Mouse (Mus musculus): ENCODE data around the gene Wdr13. TPM values are rescaled to one million over a fixed set of nuclear protein-coding genes. Genes with fewer than 3 reads are reported as not detected.

Gene Wdr13
- polyA plus RNA-seq, 1 experiment from 2014 or later: 63.7 TPM

DNA sequence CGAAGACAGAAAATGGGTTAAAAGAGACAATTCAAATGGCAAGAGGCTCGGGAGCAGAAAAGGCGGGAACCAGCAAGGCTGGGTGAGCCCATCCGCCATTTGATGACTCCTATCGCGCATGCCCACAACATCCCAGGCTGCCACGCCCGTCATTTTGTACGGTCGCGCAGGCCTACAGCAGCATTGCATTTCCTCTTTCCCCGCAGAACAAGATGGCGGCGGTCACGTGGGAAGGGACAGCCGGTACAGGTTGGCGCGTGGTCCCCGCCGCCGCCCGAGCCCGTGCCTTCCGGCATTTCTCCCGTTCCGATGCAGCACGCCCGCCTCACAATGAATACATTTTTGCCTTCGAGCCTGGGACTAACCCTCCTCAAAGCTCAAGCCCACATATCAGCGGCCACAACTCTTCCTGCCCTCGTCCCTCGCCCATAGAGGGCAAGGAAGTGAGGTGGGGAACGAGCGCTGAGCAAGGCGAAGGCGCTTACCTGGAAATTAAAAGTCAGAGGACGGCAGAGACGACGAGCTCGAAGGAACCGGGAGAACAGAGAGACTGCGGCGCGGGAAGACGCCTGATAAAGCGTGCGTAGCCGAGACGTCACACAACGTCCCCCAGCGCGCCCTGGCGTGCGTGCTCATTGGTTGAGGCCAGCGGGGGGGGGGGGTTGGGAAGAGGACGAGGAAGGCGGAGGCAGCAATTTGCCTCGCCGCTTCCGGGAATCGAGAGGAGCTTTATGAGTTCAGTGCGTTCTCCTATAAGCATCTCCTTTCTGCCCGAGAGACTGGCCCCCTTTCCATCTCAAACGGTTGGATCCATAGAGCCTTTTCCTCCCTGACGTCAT, 12.7 kb upstream of the Wdr13 start, which contains the start of gene Rbm3:
TSS of gene Rbm3 (minus strand) at position 728 of the 839 bp plus-strand sequence.
- peaks cover 11% of the 10 kb centered on the region; the same call in 1 of the 2 replicates for H3K36me3 ChIP-seq (ENCODE audit: control insufficient read depth, insufficient read depth, low read length)
- H3K27ac ChIP-seq (ENCODE audit: low read depth, low read length): peak within 1 kb of the TSS; percentile 97
- peak within 1 kb of the TSS; percentile 78 for H3K9ac ChIP-seq (replicated peaks; ENCODE audit: low read depth, low read length)
- H3K4me2 ChIP-seq (ENCODE audit: low read depth, low read length): peak within 1 kb of the TSS; percentile 50
- H3K9me3 ChIP-seq (ENCODE audit: control insufficient read depth, low read length): no peaks in the 10 kb centered on the region
- ATAC-seq (ENCODE audit: low read depth): peak; percentile 95
- H3K27me3 ChIP-seq (ENCODE audit: control insufficient read depth, insufficient read depth, low read length): no peaks in the 10 kb centered on the region
- H3K4me3 ChIP-seq (ENCODE audit: low read depth, low read length): peak within 1 kb of the TSS; percentile 56
- 0 out of 2 replicates have a peak, but pooled peaks cover 5% of the 10 kb centered on the region for H3K4me1 ChIP-seq (ENCODE audit: control insufficient read depth, insufficient read depth, low read length)
- WGBS: 13% methylated on average over 56 of the region's 65 CpGs

DNA sequence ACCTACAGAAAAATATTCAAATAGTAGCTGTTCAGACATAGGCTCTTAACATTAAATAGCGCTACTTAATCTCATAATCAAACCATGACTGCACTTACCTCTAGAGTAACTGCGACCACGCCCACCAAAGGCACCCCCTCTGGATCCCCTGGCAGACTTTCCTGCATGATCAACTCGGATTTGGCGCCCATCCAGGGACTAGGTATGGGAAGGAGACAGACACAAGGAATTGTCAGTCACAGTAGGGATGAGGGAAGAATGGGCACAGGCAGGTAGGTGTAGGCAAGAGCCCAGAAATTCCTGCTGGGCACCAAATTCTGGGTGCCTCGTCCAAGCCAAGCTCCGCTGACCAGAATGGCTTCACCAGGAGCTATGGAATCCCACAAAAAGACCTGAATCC, 11.1 kb upstream of the Wdr13 start:
- Histone ChIP-seq H3K36me3 (ENCODE audit: control insufficient read depth, insufficient read depth, low read length) (peaks cover 11% of the 10 kb centered on the region; the same call in 1 of the 2 replicates), H3K27me3 (ENCODE audit: control insufficient read depth, insufficient read depth, low read length) (no peaks in the 10 kb centered on the region), H3K9me3 (ENCODE audit: control insufficient read depth, low read length) (no peaks in the 10 kb centered on the region), H3K4me3 (ENCODE audit: low read depth, low read length) (peak overlapping the region; percentile 56), H3K9ac (replicated peaks; ENCODE audit: low read depth, low read length) (0 out of 2 replicates have a peak overlapping the region, but pooled peaks have one; percentile 37), H3K4me1 (ENCODE audit: control insufficient read depth, insufficient read depth, low read length) (0 out of 2 replicates have a peak, but pooled peaks cover 5% of the 10 kb centered on the region), H3K4me2 (ENCODE audit: low read depth, low read length) (peak overlapping the region; percentile 50; the same call in 1 of the 2 replicates), H3K27ac (ENCODE audit: low read depth, low read length) (no peak overlapping the region)
- ATAC-seq (ENCODE audit: low read depth): no peak
- WGBS: 70% methylated on average over 7 of the region's 7 CpGs

- 0 out of 2 replicates have a peak, but pooled peaks cover 5% of the 10 kb centered on the region for H3K4me1 ChIP-seq (ENCODE audit: control insufficient read depth, insufficient read depth, low read length)
- no peaks in the 10 kb centered on the region for H3K27me3 ChIP-seq (ENCODE audit: control insufficient read depth, insufficient read depth, low read length)
- H3K4me3 ChIP-seq (ENCODE audit: low read depth, low read length): no peak overlapping the region
- no peak for ATAC-seq (ENCODE audit: low read depth)
- H3K36me3 ChIP-seq (ENCODE audit: control insufficient read depth, insufficient read depth, low read length): peaks cover 11% of the 10 kb centered on the region; the same call in 1 of the 2 replicates
- H3K27ac ChIP-seq (ENCODE audit: low read depth, low read length): no peak overlapping the region
- no peaks in the 10 kb centered on the region for H3K9me3 ChIP-seq (ENCODE audit: control insufficient read depth, low read length)
- no peak overlapping the region for H3K4me2 ChIP-seq (ENCODE audit: low read depth, low read length)
- 88% methylated on average over 7 of the region's 7 CpGs for WGBS
- no peak overlapping the region for H3K9ac ChIP-seq (replicated peaks; ENCODE audit: low read depth, low read length)
Measured at GRCm38 (mm10) chrX:8142948-8143347, 10.3 kb upstream of the Wdr13 start.

DNA sequence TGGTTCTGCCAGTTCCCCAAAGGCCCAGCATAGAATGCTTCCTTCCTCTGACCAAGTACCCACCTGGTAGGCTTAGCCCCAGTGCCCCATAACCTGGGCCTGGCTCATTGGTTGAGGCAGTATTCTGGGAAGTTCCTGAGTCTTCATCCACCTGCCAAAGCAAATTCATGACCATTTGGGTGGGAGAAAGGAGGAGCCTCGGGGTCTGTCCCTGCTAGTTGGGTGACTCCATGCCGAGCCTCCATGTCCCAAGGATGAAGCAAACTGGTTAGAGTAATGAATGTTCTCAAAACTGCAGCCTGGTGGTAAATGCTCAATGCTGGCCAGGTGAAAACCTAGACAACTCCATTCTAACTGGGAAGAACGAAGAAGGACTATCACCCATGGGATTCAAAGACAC, 8.4 kb upstream of the Wdr13 start:
- Histone ChIP-seq H3K4me1 (ENCODE audit: control insufficient read depth, insufficient read depth, low read length) (0 out of 2 replicates have a peak, but pooled peaks cover 5% of the 10 kb centered on the region), H3K36me3 (ENCODE audit: control insufficient read depth, insufficient read depth, low read length) (peaks cover 11% of the 10 kb centered on the region; the same call in 1 of the 2 replicates), H3K9ac (replicated peaks; ENCODE audit: low read depth, low read length) (no peak overlapping the region), H3K9me3 (ENCODE audit: control insufficient read depth, low read length) (no peaks in the 10 kb centered on the region), H3K4me2 (ENCODE audit: low read depth, low read length) (no peak overlapping the region), H3K27ac (ENCODE audit: low read depth, low read length) (no peak overlapping the region), H3K27me3 (ENCODE audit: control insufficient read depth, insufficient read depth, low read length) (no peaks in the 10 kb centered on the region), H3K4me3 (ENCODE audit: low read depth, low read length) (no peak overlapping the region)
- 82% methylated on average over 3 of the region's 3 CpGs for WGBS
- ATAC-seq (ENCODE audit: low read depth): no peak

GRCm38 (mm10) chrX:8140446-8140845, 7.8 kb upstream of the Wdr13 start:
- ATAC-seq (ENCODE audit: low read depth): no peak
- Histone ChIP-seq H3K27ac (ENCODE audit: low read depth, low read length) (no peak overlapping the region), H3K27me3 (ENCODE audit: control insufficient read depth, insufficient read depth, low read length) (no peaks in the 10 kb centered on the region), H3K4me2 (ENCODE audit: low read depth, low read length) (no peak overlapping the region), H3K9ac (replicated peaks; ENCODE audit: low read depth, low read length) (no peak overlapping the region), H3K4me3 (ENCODE audit: low read depth, low read length) (no peak overlapping the region), H3K36me3 (ENCODE audit: control insufficient read depth, insufficient read depth, low read length) (peaks cover 11% of the 10 kb centered on the region; the same call in 1 of the 2 replicates), H3K9me3 (ENCODE audit: control insufficient read depth, low read length) (no peaks in the 10 kb centered on the region), H3K4me1 (ENCODE audit: control insufficient read depth, insufficient read depth, low read length) (0 out of 2 replicates have a peak, but pooled peaks cover 5% of the 10 kb centered on the region)
- WGBS: 91% methylated on average over 2 of the region's 2 CpGs

DNA sequence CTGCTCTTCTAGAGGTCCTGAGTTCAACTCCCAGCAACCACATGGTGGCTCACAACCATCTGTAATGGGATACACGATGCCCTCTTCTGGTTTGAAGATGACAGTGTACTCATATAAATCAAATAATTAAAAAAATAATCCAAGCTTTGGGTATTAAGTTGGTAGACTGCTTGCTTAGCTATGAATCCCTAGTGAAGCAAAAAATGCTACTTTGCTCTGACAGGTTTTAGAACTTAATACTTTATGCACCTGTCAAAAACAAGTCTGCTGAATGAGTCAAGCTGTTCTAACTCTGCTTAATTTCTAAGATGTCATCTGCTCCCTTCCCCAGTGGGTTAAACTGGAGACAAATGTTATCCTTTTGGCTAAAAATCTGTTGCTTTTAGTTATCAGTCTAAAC, 6.8 kb upstream of the Wdr13 start:
- Histone ChIP-seq H3K4me2 (ENCODE audit: low read depth, low read length) (no peak overlapping the region), H3K4me1 (ENCODE audit: control insufficient read depth, insufficient read depth, low read length) (0 out of 2 replicates have a peak, but pooled peaks cover 5% of the 10 kb centered on the region), H3K9ac (replicated peaks; ENCODE audit: low read depth, low read length) (no peak overlapping the region), H3K27me3 (ENCODE audit: control insufficient read depth, insufficient read depth, low read length) (no peaks in the 10 kb centered on the region), H3K4me3 (ENCODE audit: low read depth, low read length) (no peak overlapping the region), H3K27ac (ENCODE audit: low read depth, low read length) (no peak overlapping the region), H3K36me3 (ENCODE audit: control insufficient read depth, insufficient read depth, low read length) (peaks cover 11% of the 10 kb centered on the region; the same call in 1 of the 2 replicates), H3K9me3 (ENCODE audit: control insufficient read depth, low read length) (no peaks in the 10 kb centered on the region)
- no peak for ATAC-seq (ENCODE audit: low read depth)
- 13% methylated on average over 1 of the region's 1 CpGs for WGBS

GRCm38 (mm10) chrX:8135886-8136285, 3.2 kb upstream of the Wdr13 start:
- Histone ChIP-seq H3K4me2 (ENCODE audit: low read depth, low read length) (no peak overlapping the region), H3K36me3 (ENCODE audit: control insufficient read depth, insufficient read depth, low read length) (peaks cover 5% of the 10 kb centered on the region; the same call in 1 of the 2 replicates), H3K9ac (replicated peaks; ENCODE audit: low read depth, low read length) (no peak overlapping the region), H3K27ac (ENCODE audit: low read depth, low read length) (no peak overlapping the region), H3K27me3 (ENCODE audit: control insufficient read depth, insufficient read depth, low read length) (no peaks in the 10 kb centered on the region), H3K4me3 (ENCODE audit: low read depth, low read length) (no peak overlapping the region), H3K9me3 (ENCODE audit: control insufficient read depth, low read length) (no peaks in the 10 kb centered on the region), H3K4me1 (ENCODE audit: control insufficient read depth, insufficient read depth, low read length) (no peaks in the 10 kb centered on the region)
- WGBS: 58% methylated on average over 2 of the region's 2 CpGs
- no peak for ATAC-seq (ENCODE audit: low read depth)

GRCm38 (mm10) chrX:8131393-8131792, 1.3 kb downstream of the Wdr13 start:
- Histone ChIP-seq H3K4me2 (ENCODE audit: low read depth, low read length) (peak overlapping the region; percentile 41), H3K36me3 (ENCODE audit: control insufficient read depth, insufficient read depth, low read length) (no peaks in the 10 kb centered on the region), H3K4me3 (ENCODE audit: low read depth, low read length) (peak overlapping the region; percentile 45), H3K27ac (ENCODE audit: low read depth, low read length) (no peak overlapping the region), H3K27me3 (ENCODE audit: control insufficient read depth, insufficient read depth, low read length) (no peaks in the 10 kb centered on the region), H3K4me1 (ENCODE audit: control insufficient read depth, insufficient read depth, low read length) (no peaks in the 10 kb centered on the region), H3K9ac (replicated peaks; ENCODE audit: low read depth, low read length) (no peak overlapping the region), H3K9me3 (ENCODE audit: control insufficient read depth, low read length) (no peaks in the 10 kb centered on the region)
- 91% methylated on average over 17 of the region's 17 CpGs for WGBS
- peak; percentile 11; the same call in 1 of the 2 replicates for ATAC-seq (ENCODE audit: low read depth)

GRCm38 (mm10) chrX:8125235-8125634, 7.5 kb downstream of the Wdr13 start:
- H3K9me3 ChIP-seq (ENCODE audit: control insufficient read depth, low read length): no peaks in the 10 kb centered on the region
- no peak overlapping the region for H3K27ac ChIP-seq (ENCODE audit: low read depth, low read length)
- no peak overlapping the region for H3K9ac ChIP-seq (replicated peaks; ENCODE audit: low read depth, low read length)
- H3K4me1 ChIP-seq (ENCODE audit: control insufficient read depth, insufficient read depth, low read length): no peaks in the 10 kb centered on the region
- no peak overlapping the region for H3K4me2 ChIP-seq (ENCODE audit: low read depth, low read length)
- H3K36me3 ChIP-seq (ENCODE audit: control insufficient read depth, insufficient read depth, low read length): no peaks in the 10 kb centered on the region
- 83% methylated on average over 7 of the region's 7 CpGs for WGBS
- no peak for ATAC-seq (ENCODE audit: low read depth)
- no peaks in the 10 kb centered on the region for H3K27me3 ChIP-seq (ENCODE audit: control insufficient read depth, insufficient read depth, low read length)
- H3K4me3 ChIP-seq (ENCODE audit: low read depth, low read length): no peak overlapping the region

All from neural tube, embryonic 14.5 days (tissue).